Mouse (Mus musculus) bone marrow macrophage, adult 2 months (primary cell): ENCODE data around the gene Ppid. TPM values are rescaled to one million over a fixed set of nuclear protein-coding genes. Genes with fewer than 3 reads are reported as not detected.
A peak's percentile ranks its signal among the peaks of the same experiment; 100 is the strongest.
"Not testable (repeated sequence)": the region's sequence is repeated elsewhere in the genome, so short reads cannot be mapped to it uniquely, and the experiment has no call there.

ENCODE experiments used
- H3K27ac ChIP-seq: 2 replicates; pipeline ENCODE4 v1.5.1; 2012; ENCODE audit warnings: low read depth, low read length; ENCODE audit not compliant: insufficient read depth
- H3K4me1 ChIP-seq: 2 replicates; pipeline ENCODE4 v1.6.1; 2012; ENCODE audit warnings: low read length; ENCODE audit not compliant: control insufficient read depth, insufficient read depth
- H3K4me3 ChIP-seq: 2 replicates; pipeline ENCODE4 v1.5.1; 2012; ENCODE audit warnings: mild to moderate bottlenecking, low read length, moderate library complexity; ENCODE audit not compliant: insufficient read depth
- CTCF ChIP-seq: IDR thresholded peaks from 2 replicates; pipeline ENCODE4 v1.5.1; 2012; ENCODE audit warnings: low read depth, mild to moderate bottlenecking, low read length, moderate library complexity
- POLR2A ChIP-seq: IDR thresholded peaks from 2 replicates; pipeline ENCODE4 v1.6.1; 2012; ENCODE audit warnings: mild to moderate bottlenecking, low read depth, low read length, borderline replicate concordance
- polyA plus RNA-seq: library from polyadenylated mRNA; stranded (reverse); fragments of >200 nt; gene quantifications from 2 replicates; pipeline ENCODE4 v1.2.4, GENCODE M21; 2012; ENCODE audit not compliant: missing spikeins, insufficient read depth, insufficient read length

The Ppid gene
- polyA plus RNA-seq, 1 experiment = 34.9 TPM

- no peak overlapping the region for H3K4me3 ChIP-seq
- TF ChIP-seq POLR2A = no peak
- no peak for TF ChIP-seq CTCF
- H3K4me1 ChIP-seq = peaks cover 58% of the 10 kb centered on the region
- peak overlapping the region; percentile 90 for H3K27ac ChIP-seq
These were observed 30.6 kb upstream of the Ppid start for GRCm38 (mm10) chr3:79560555-79560954.

- Histone ChIP-seq H3K4me1 (peaks cover 51% of the 10 kb centered on the region), H3K4me3 (0 out of 2 replicates have a peak overlapping the region, but pooled peaks have one; percentile 11), H3K27ac (peak overlapping the region; percentile 68)
- TF ChIP-seq POLR2A (no peak), CTCF (no peak)
These were observed 29.1 kb upstream of the Ppid start for GRCm38 (mm10) chr3:79561784-79562715.

GRCm38 (mm10) chr3:79563511-79563910, 27.6 kb upstream of the Ppid start:
- Histone ChIP-seq H3K27ac (peak overlapping the region; percentile 24), H3K4me1 (peaks cover 40% of the 10 kb centered on the region), H3K4me3 (no peak overlapping the region)
- no peak for TF ChIP-seq CTCF
- no peak for TF ChIP-seq POLR2A

- peak overlapping the region; percentile 95 for H3K4me3 ChIP-seq
- H3K27ac ChIP-seq = peak overlapping the region; percentile 97
- peaks cover 35% of the 10 kb centered on the region for H3K4me1 ChIP-seq
- TF ChIP-seq CTCF (no peak), POLR2A (no peak)
These were observed 26.1 kb upstream of the Ppid start for GRCm38 (mm10) chr3:79564875-79565606.

- Histone ChIP-seq H3K4me1 (peaks cover 28% of the 10 kb centered on the region), H3K4me3 (peak overlapping the region; percentile 95), H3K27ac (peak overlapping the region; percentile 97)
- TF ChIP-seq CTCF = no peak
- TF ChIP-seq POLR2A = no peak
These were observed 24.1 kb upstream of the Ppid start for GRCm38 (mm10) chr3:79566716-79567691.

GRCm38 (mm10) chr3:79567703-79568362, 23.3 kb upstream of the Ppid start, which contains the start of gene Fnip2:
TSS of gene Fnip2 (minus strand) at chr3:79567796.
- peaks cover 22% of the 10 kb centered on the region for H3K4me1 ChIP-seq
- TF ChIP-seq CTCF = no peak
- no peak for TF ChIP-seq POLR2A
- peak within 1 kb of the TSS; percentile 97 for H3K27ac ChIP-seq
- peak within 1 kb of the TSS; percentile 95 for H3K4me3 ChIP-seq

- TF ChIP-seq CTCF = no peak
- no peak for TF ChIP-seq POLR2A
- H3K4me3 ChIP-seq = no peak overlapping the region
- peak overlapping the region; percentile 78 for H3K27ac ChIP-seq
- peaks cover 19% of the 10 kb centered on the region for H3K4me1 ChIP-seq
These were observed 22.4 kb upstream of the Ppid start for GRCm38 (mm10) chr3:79568629-79569350.

- no peak overlapping the region for H3K4me3 ChIP-seq
- TF ChIP-seq CTCF = no peak
- TF ChIP-seq POLR2A = no peak
- H3K27ac ChIP-seq = peak overlapping the region; percentile 18
- peaks cover 19% of the 10 kb centered on the region for H3K4me1 ChIP-seq
These were observed 21.8 kb upstream of the Ppid start for GRCm38 (mm10) chr3:79569351-79569681.

DNA sequence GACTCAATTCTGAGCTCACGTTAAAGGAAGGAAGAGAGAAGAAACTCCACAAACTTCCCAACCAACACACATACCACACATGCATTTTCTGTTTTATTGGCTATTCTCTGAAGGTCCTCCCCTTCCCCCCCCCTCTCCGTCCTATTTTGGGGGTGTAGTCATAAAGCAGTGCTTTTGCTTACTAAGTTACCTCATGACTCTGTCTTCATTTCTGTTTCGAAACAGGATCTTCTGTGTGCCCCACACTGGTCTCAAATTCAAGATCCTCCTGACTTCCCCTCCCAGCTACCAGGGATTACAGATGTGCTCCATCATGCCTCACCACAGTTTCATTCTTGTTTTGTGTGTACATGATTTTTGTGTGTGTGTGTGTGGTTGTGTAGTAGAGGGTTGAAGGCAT, 18.7 kb upstream of the Ppid start:
- TF ChIP-seq CTCF (no peak), POLR2A (no peak)
- Histone ChIP-seq H3K27ac (peak overlapping the region; percentile 99), H3K4me1 (peaks cover 19% of the 10 kb centered on the region), H3K4me3 (peak overlapping the region; percentile 58)

DNA sequence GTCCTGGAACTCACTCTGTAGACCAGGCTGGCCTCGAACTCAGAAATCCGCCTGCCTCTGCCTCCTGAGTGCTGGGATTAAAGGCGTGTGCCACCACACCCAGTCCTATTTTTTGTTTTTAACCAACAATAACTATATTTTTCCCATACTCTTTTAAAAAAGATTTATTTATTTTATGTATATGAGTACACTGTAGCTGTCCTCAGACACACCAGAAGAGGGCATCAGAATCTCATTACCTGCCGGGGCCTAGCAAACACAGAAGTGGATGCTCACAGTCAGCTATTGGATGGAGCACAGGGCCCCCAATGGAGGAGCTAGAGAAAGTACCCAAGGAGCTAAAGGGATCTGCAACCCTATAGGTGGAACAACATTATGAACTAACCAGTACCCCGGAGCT, 17.8 kb upstream of the Ppid start:
- peak overlapping the region; percentile 95 for H3K27ac ChIP-seq
- H3K4me1 ChIP-seq = peaks cover 19% of the 10 kb centered on the region
- H3K4me3 ChIP-seq = not testable (repeated sequence)
